Comparison of ENCODE assay signal across 23 mouse cellular contexts in genomic region chr13:69646481-69646880, GRCm38 (mm10). TPM values are rescaled to one million over a fixed set of nuclear protein-coding genes. Genes with fewer than 3 reads are reported as not detected.
DNase-seq lines count a peak whose midpoint lies in the region; ATAC-seq lines count a peak whose summit lies in the region.
"Had no signal": no experiment of that assay in that cellular context is flagged by ENCODE, and none has a peak within 500 bp of the region (broad histone marks: within the 10 kb centered on the region; RNA-seq: fewer than 3 reads in every experiment).

No protein-coding gene starts in this region.

- no peak overlapping the region for H3K27ac ChIP-seq in forebrain, embryonic 11.5 days (ENCODE audit: low read depth, low read length)
- H3K27ac ChIP-seq in forebrain, embryonic 14.5 days (ENCODE audit: low read depth, low read length), result no peak overlapping the region
- no peak overlapping the region for H3K27ac ChIP-seq in kidney, embryonic 14.5 days (ENCODE audit: low read depth, low read length)
- H3K27ac ChIP-seq in liver, embryonic 11.5 days (ENCODE audit: low read depth, low read length), result no peak overlapping the region
- H3K27ac ChIP-seq: embryonic facial prominence, embryonic 10.5 days; embryonic facial prominence, embryonic 12.5 days; forebrain, embryonic 12.5 days; forebrain, embryonic 15.5 days had no signal

- DNase-seq in forebrain, embryonic 11.5 days (ENCODE audit: low spot score), result peak; percentile 40
- no peak for DNase-seq in forebrain, embryonic 14.5 days (ENCODE audit: low spot score)
- peak; percentile 1 for DNase-seq in kidney, adult 18-20 months
- DNase-seq in liver, embryonic 11.5 days (ENCODE audit: low spot score), result peak; percentile 15
- no peak for DNase-seq in liver
- DNase-seq in urinary bladder, adult 2 months (ENCODE audit: low spot score), result peak; percentile 12
- no peak for DNase-seq in urinary bladder, adult 18-20 months (ENCODE audit: low spot score in 2 of 2)
- DNase-seq: adrenal gland, adult 8-10 months; adrenal gland, postnatal 14 days; adrenal gland, postnatal 36 days; B cell, adult 2 months; cerebellum, adult 11-12 months; cerebellum, postnatal 25 days had no signal

- H3K4me1 ChIP-seq in forebrain, embryonic 11.5 days (replicated peaks; ENCODE audit: control insufficient read depth, insufficient read depth, low read length), result no peaks in the 10 kb centered on the region
- H3K4me1 ChIP-seq in forebrain, embryonic 14.5 days (ENCODE audit: control insufficient read depth, insufficient read depth, low read length), result no peaks in the 10 kb centered on the region
- H3K4me1 ChIP-seq in kidney, embryonic 14.5 days (ENCODE audit: control insufficient read depth, insufficient read depth, low read length), result no peaks in the 10 kb centered on the region
- H3K4me1 ChIP-seq in liver, embryonic 11.5 days (replicated peaks; ENCODE audit: control insufficient read depth, insufficient read depth, low read length), result no peaks in the 10 kb centered on the region
- H3K4me1 ChIP-seq: embryonic facial prominence, embryonic 10.5 days; embryonic facial prominence, embryonic 12.5 days; forebrain, embryonic 12.5 days; forebrain, embryonic 15.5 days had no signal

- H3K9me3 ChIP-seq in forebrain, embryonic 11.5 days (ENCODE audit: control insufficient read depth, low read length), result no peaks in the 10 kb centered on the region
- no peaks in the 10 kb centered on the region for H3K9me3 ChIP-seq in forebrain, embryonic 14.5 days (replicated peaks; ENCODE audit: control insufficient read depth, low read length)
- no peaks in the 10 kb centered on the region for H3K9me3 ChIP-seq in kidney, embryonic 14.5 days (ENCODE audit: control insufficient read depth, low read length)
- H3K9me3 ChIP-seq in liver, embryonic 11.5 days (ENCODE audit: control insufficient read depth, low read length), result no peaks in the 10 kb centered on the region
- H3K9me3 ChIP-seq: embryonic facial prominence, embryonic 10.5 days; embryonic facial prominence, embryonic 12.5 days; forebrain, embryonic 12.5 days; forebrain, embryonic 15.5 days; G1E had no signal

- H3K36me3 ChIP-seq in forebrain, embryonic 11.5 days (ENCODE audit: control insufficient read depth, insufficient read depth, low read length), result no peaks in the 10 kb centered on the region
- H3K36me3 ChIP-seq in forebrain, embryonic 14.5 days (ENCODE audit: control insufficient read depth, insufficient read depth, low read length), result no peaks in the 10 kb centered on the region
- H3K36me3 ChIP-seq in kidney, embryonic 14.5 days (ENCODE audit: control insufficient read depth, insufficient read depth, low read length), result no peaks in the 10 kb centered on the region
- H3K36me3 ChIP-seq in liver, embryonic 11.5 days (ENCODE audit: control insufficient read depth, insufficient read depth, low read length), result no peaks in the 10 kb centered on the region
- H3K36me3 ChIP-seq: embryonic facial prominence, embryonic 10.5 days; embryonic facial prominence, embryonic 12.5 days; forebrain, embryonic 15.5 days had no signal

- no peak overlapping the region for H3K9ac ChIP-seq in forebrain, embryonic 11.5 days (ENCODE audit: low read length)
- no peak overlapping the region for H3K9ac ChIP-seq in forebrain, embryonic 14.5 days (ENCODE audit: low read length)
- H3K9ac ChIP-seq in kidney, embryonic 14.5 days (ENCODE audit: low read depth, low read length), result no peak overlapping the region
- H3K9ac ChIP-seq in liver, embryonic 11.5 days (ENCODE audit: low read depth, low read length), result no peak overlapping the region
- H3K9ac ChIP-seq: embryonic facial prominence, embryonic 12.5 days; forebrain, embryonic 12.5 days; forebrain, embryonic 15.5 days had no signal

- ATAC-seq in forebrain, embryonic 11.5 days (replicated peaks; ENCODE audit: low FRiP score), result no peak
- ATAC-seq in forebrain, embryonic 14.5 days, result no peak
- ATAC-seq in kidney, embryonic 14.5 days (ENCODE audit: low FRiP score, low TSS enrichment), result no peak
- no peak for ATAC-seq in liver, embryonic 11.5 days (replicated peaks; ENCODE audit: low FRiP score)
- ATAC-seq: activated CD4-positive, CD25-positive, alpha-beta regulatory T cell, adult 4 months; CD4-positive, CD25-positive, alpha-beta regulatory T cell, adult 4 months; forebrain, embryonic 15.5 days; Patski had no signal

- H3K4me3 ChIP-seq in forebrain, embryonic 11.5 days (ENCODE audit: low read depth, low read length), result no peak overlapping the region
- H3K4me3 ChIP-seq in forebrain, embryonic 14.5 days (ENCODE audit: low read depth, low read length), result no peak overlapping the region
- no peak overlapping the region for H3K4me3 ChIP-seq in kidney, embryonic 14.5 days (ENCODE audit: low read length)
- H3K4me3 ChIP-seq in liver, embryonic 11.5 days (ENCODE audit: low read depth, low read length), result no peak overlapping the region
- H3K4me3 ChIP-seq: embryonic facial prominence, embryonic 10.5 days; embryonic facial prominence, embryonic 12.5 days; forebrain, embryonic 12.5 days; forebrain, embryonic 15.5 days had no signal

- WGBS in forebrain, embryonic 11.5 days, result 84% methylated on average over 9 of the region's 9 CpGs
- WGBS in forebrain, embryonic 14.5 days, result 82% methylated on average over 9 of the region's 9 CpGs
- 78% methylated on average over 9 of the region's 9 CpGs for WGBS in kidney, embryonic 14.5 days
- 77% methylated on average over 9 of the region's 9 CpGs for WGBS in liver, embryonic 11.5 days

- H3K27me3 ChIP-seq in forebrain, embryonic 11.5 days (ENCODE audit: control insufficient read depth, insufficient read depth, low read length), result no peaks in the 10 kb centered on the region
- no peaks in the 10 kb centered on the region for H3K27me3 ChIP-seq in forebrain, embryonic 14.5 days (replicated peaks; ENCODE audit: control insufficient read depth, insufficient read depth, low read length)
- H3K27me3 ChIP-seq in kidney, embryonic 14.5 days (ENCODE audit: control insufficient read depth, insufficient read depth, low read length), result no peaks in the 10 kb centered on the region
- H3K27me3 ChIP-seq in liver, embryonic 11.5 days (replicated peaks; ENCODE audit: control insufficient read depth, insufficient read depth, low read length), result no peaks in the 10 kb centered on the region
- H3K27me3 ChIP-seq: CH12.LX; embryonic facial prominence, embryonic 12.5 days; forebrain, embryonic 12.5 days; forebrain, embryonic 15.5 days; Patski had no signal

- no peak overlapping the region for H3K4me2 ChIP-seq in forebrain, embryonic 11.5 days (ENCODE audit: low read depth, low read length, severe bottlenecking)
- H3K4me2 ChIP-seq in forebrain, embryonic 14.5 days (ENCODE audit: low read length), result no peak overlapping the region
- H3K4me2 ChIP-seq in kidney, embryonic 14.5 days (replicated peaks; ENCODE audit: low read depth, low read length), result no peak overlapping the region
- no peak overlapping the region for H3K4me2 ChIP-seq in liver, embryonic 11.5 days
- H3K4me2 ChIP-seq: embryonic facial prominence, embryonic 12.5 days; forebrain, embryonic 12.5 days; forebrain, embryonic 15.5 days had no signal

RNA-seq across cellular contexts. Expression of gene Srd5a1, which starts 35.2 kb away (rescaled TPM):
- 23.7 and 32.1 TPM in 2 replicates for polyA plus RNA-seq in forebrain, embryonic 11.5 days (2014; fragmentation: Nextera tagmentation; extraction: Ambion mirVana)
- 27.2 and 31.7 TPM in 2 replicates for polyA plus RNA-seq in forebrain, embryonic 14.5 days (2014; fragmentation: Nextera tagmentation; extraction: Ambion mirVana)
- polyA plus RNA-seq in kidney, embryonic 14.5 days (2014; fragmentation: Nextera tagmentation; extraction: Ambion mirVana), result 18.1 and 24.1 TPM in 2 replicates
- polyA plus RNA-seq in liver, embryonic 11.5 days (2014; fragmentation: Nextera tagmentation; extraction: Ambion mirVana), result 9.9 and 10.3 TPM in 2 replicates
- 139 and 150 TPM in 2 replicates for polyA plus RNA-seq in urinary bladder, adult 2 months (2012; rRNA removed)

Comparison
In these comparisons a context has a peak if more than half of its experiments do, and no peak if none do; other contexts are left out.
1. DNase-seq: peak in forebrain, embryonic 11.5 days (single experiment), kidney, adult 18-20 months (single experiment), liver, embryonic 11.5 days (single experiment) and urinary bladder, adult 2 months (single experiment); none in forebrain, embryonic 14.5 days (single experiment), liver (single experiment) and urinary bladder, adult 18-20 months (0 of 2).